Mouse (Mus musculus): ENCODE results near the gene Hbb-bt. TPM values are rescaled to one million over a fixed set of nuclear protein-coding genes. Genes with fewer than 3 reads are reported as not detected.
"Not testable (repeated sequence)": the region's sequence is repeated elsewhere in the genome, so short reads cannot be mapped to it uniquely, and the experiment has no call there.

Hbb-bt gene
- polyA plus RNA-seq, 1 experiment from 2014 or later = 137 TPM

- H3K4me2 ChIP-seq (replicated peaks; ENCODE audit: low read depth) = no peak overlapping the region
- no peak overlapping the region for H3K9ac ChIP-seq (ENCODE audit: low read length)
- H3K4me1 ChIP-seq (replicated peaks; ENCODE audit: control insufficient read depth, insufficient read depth) = no peaks in the 10 kb centered on the region
- ATAC-seq (ENCODE audit: low FRiP score, low TSS enrichment) (no peak), DNase-seq (ENCODE audit: low spot score) (no peak)
- no peak overlapping the region for H3K4me3 ChIP-seq (ENCODE audit: low read depth, low read length)
- WGBS = 89% methylated on average over 3 of the region's 3 CpGs
- no peak overlapping the region for H3K27ac ChIP-seq (replicated peaks)
- no peak for TF ChIP-seq EP300 (optimal IDR thresholded peaks at IDR 0.05)
- no peaks in the 10 kb centered on the region for H3K9me3 ChIP-seq (ENCODE audit: control insufficient read depth, low read length)
- no peaks in the 10 kb centered on the region for H3K27me3 ChIP-seq (ENCODE audit: control insufficient read depth, insufficient read depth, low read length)
- no peaks in the 10 kb centered on the region for H3K36me3 ChIP-seq (ENCODE audit: control insufficient read depth, insufficient read depth, low read length)
Observed at GRCm38 (mm10) chr7:103825536-103826254, 11.9 kb upstream of the Hbb-bt start.

DNA sequence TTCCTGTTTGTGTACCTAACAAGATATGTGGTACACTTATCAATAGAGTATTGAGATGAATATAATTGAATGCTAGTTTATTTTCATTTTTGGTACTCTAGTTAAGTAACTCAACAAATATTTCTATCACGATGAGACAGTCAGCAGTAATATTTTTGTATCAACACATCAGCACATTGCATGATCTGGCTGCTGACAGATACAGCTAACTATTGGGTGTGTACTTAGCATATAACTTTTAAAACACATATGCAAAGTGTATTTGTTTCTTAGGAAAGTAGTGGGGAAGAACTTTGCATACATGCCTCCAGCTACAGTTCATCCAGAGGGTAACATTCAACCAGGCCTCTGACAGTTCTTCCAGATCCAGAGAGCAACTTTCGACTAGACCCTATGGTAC lies 10.8 kb upstream of the Hbb-bt start:
- DNase-seq (ENCODE audit: low spot score) (no peak), ATAC-seq (ENCODE audit: low FRiP score, low TSS enrichment) (no peak)
- Histone ChIP-seq H3K27me3 (ENCODE audit: control insufficient read depth, insufficient read depth, low read length) (no peaks in the 10 kb centered on the region), H3K4me2 (replicated peaks; ENCODE audit: low read depth) (no peak overlapping the region), H3K4me1 (replicated peaks; ENCODE audit: control insufficient read depth, insufficient read depth) (no peaks in the 10 kb centered on the region), H3K4me3 (ENCODE audit: low read depth, low read length) (no peak overlapping the region), H3K27ac (replicated peaks) (no peak overlapping the region), H3K36me3 (ENCODE audit: control insufficient read depth, insufficient read depth, low read length) (no peaks in the 10 kb centered on the region), H3K9me3 (ENCODE audit: control insufficient read depth, low read length) (no peaks in the 10 kb centered on the region), H3K9ac (ENCODE audit: low read length) (no peak overlapping the region)
- WGBS = 76% methylated on average over 2 of the region's 2 CpGs
- TF ChIP-seq EP300 (optimal IDR thresholded peaks at IDR 0.05) = no peak
- no peak for TF ChIP-seq CTCF (IDR thresholded peaks at IDR 0.05; ENCODE audit: low read depth)

DNA sequence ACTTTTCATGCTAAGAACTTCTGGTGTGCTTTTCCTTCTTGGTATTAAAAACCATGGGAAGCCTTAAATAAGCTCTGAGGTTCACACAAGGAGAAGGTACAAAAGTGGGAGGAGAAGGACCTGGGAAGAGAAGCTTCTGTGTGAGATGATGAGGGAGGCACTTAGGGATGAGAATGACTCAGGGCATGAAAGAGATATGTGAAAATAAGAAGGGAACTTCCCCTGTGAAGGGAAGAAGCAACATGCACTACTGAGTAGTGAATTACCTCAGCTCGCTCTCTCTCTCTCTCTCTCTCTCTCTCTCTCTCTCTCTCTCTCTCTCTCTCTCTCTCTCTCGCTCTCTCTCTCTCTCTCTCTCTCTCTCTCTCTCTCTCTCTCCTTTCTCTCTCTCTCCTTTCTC lies 1.3 kb upstream of the Hbb-bt start:
- not testable (repeated sequence) for H3K27ac ChIP-seq (replicated peaks); H3K9me3 ChIP-seq (ENCODE audit: control insufficient read depth, low read length); H3K36me3 ChIP-seq (ENCODE audit: control insufficient read depth, insufficient read depth, low read length); H3K4me2 ChIP-seq (replicated peaks; ENCODE audit: low read depth); H3K27me3 ChIP-seq (ENCODE audit: control insufficient read depth, insufficient read depth, low read length); H3K4me3 ChIP-seq (ENCODE audit: low read depth, low read length); DNase-seq (ENCODE audit: low spot score); H3K9ac ChIP-seq (ENCODE audit: low read length); ATAC-seq (ENCODE audit: low FRiP score, low TSS enrichment); H3K4me1 ChIP-seq (replicated peaks; ENCODE audit: control insufficient read depth, insufficient read depth)
- WGBS = 71% methylated on average over 1 of the region's 2 CpGs

- H3K4me2 ChIP-seq (replicated peaks; ENCODE audit: low read depth); H3K27me3 ChIP-seq (ENCODE audit: control insufficient read depth, insufficient read depth, low read length); H3K36me3 ChIP-seq (ENCODE audit: control insufficient read depth, insufficient read depth, low read length); H3K9ac ChIP-seq (ENCODE audit: low read length); H3K4me1 ChIP-seq (replicated peaks; ENCODE audit: control insufficient read depth, insufficient read depth); H3K4me3 ChIP-seq (ENCODE audit: low read depth, low read length); DNase-seq (ENCODE audit: low spot score); ATAC-seq (ENCODE audit: low FRiP score, low TSS enrichment); H3K27ac ChIP-seq (replicated peaks); H3K9me3 ChIP-seq (ENCODE audit: control insufficient read depth, low read length): not testable (repeated sequence)
- no CpG with 5 or more reads among the region's 3 CpGs for WGBS
Observed at GRCm38 (mm10) chr7:103813152-103813551, 644 bp downstream of the Hbb-bt start.

DNA sequence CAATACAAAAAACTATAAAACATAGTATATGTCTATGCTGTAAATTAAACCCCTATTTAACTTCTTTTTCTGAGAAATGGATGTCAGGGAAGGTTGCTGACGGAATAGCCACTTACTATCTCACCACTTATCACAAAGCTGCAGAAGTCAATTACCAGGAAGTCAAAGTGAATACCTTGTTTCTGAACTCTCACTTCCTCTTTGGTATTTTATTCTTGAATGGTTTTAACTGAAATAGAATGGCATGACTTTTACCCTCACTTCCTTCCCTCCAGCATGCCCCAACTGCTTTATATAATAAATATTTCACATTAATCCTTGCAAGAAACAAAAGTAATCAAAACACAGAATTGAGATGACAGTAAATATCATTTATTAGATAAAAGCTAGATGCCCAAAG lies 1.6 kb downstream of the Hbb-bt start:
- no peaks in the 10 kb centered on the region for H3K4me1 ChIP-seq (replicated peaks; ENCODE audit: control insufficient read depth, insufficient read depth)
- TF ChIP-seq EP300 (optimal IDR thresholded peaks at IDR 0.05) = no peak
- no peak for TF ChIP-seq CTCF (IDR thresholded peaks at IDR 0.05; ENCODE audit: low read depth)
- 58% methylated on average over 1 of the region's 1 CpGs for WGBS
- H3K9me3 ChIP-seq (ENCODE audit: control insufficient read depth, low read length) = no peaks in the 10 kb centered on the region
- DNase-seq (ENCODE audit: low spot score) (no peak), ATAC-seq (ENCODE audit: low FRiP score, low TSS enrichment) (no peak)
- no peak overlapping the region for H3K4me2 ChIP-seq (replicated peaks; ENCODE audit: low read depth)
- no peaks in the 10 kb centered on the region for H3K27me3 ChIP-seq (ENCODE audit: control insufficient read depth, insufficient read depth, low read length)
- no peak overlapping the region for H3K4me3 ChIP-seq (ENCODE audit: low read depth, low read length)
- H3K9ac ChIP-seq (ENCODE audit: low read length) = no peak overlapping the region
- no peaks in the 10 kb centered on the region for H3K36me3 ChIP-seq (ENCODE audit: control insufficient read depth, insufficient read depth, low read length)
- H3K27ac ChIP-seq (replicated peaks) = no peak overlapping the region

DNA sequence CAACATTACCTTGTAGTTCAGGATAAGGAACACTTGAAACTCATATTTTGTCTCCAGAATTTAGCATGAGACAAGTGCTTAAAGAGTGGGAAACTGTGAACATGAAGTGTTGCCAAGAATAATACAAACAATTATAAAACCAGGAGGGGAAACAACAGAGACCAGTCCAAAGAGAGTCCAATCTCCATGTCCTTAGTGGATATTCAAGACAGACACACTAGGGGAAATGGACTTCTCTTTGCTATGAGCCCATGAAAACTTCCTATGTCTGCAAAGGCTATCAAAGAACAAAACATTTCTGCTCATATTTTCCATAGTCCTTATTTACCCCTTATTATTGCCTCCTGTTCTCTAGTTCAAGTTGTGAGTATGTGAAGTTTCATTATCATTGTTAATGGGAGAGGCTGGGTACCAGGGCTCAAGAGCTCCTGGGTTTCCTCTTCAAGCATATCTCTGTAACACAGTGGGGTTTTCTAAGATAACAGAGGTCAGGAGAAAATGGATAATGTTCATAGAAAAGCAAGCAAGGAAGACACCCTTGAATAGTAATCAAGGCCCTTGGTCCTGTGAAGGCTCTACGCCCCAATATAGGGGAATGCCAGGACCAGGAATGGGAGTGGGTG lies 2.5 kb downstream of the Hbb-bt start:
- no peaks in the 10 kb centered on the region for H3K27me3 ChIP-seq (ENCODE audit: control insufficient read depth, insufficient read depth, low read length)
- no peak overlapping the region for H3K27ac ChIP-seq (replicated peaks)
- ATAC-seq (ENCODE audit: low FRiP score, low TSS enrichment) (no peak), DNase-seq (ENCODE audit: low spot score) (no peak)
- TF ChIP-seq EP300 (optimal IDR thresholded peaks at IDR 0.05) (no peak), CTCF (IDR thresholded peaks at IDR 0.05; ENCODE audit: low read depth) (no peak)
- H3K4me1 ChIP-seq (replicated peaks; ENCODE audit: control insufficient read depth, insufficient read depth) = no peaks in the 10 kb centered on the region
- 95% methylated on average over 1 of the region's 1 CpGs for WGBS
- no peak overlapping the region for H3K9ac ChIP-seq (ENCODE audit: low read length)
- H3K9me3 ChIP-seq (ENCODE audit: control insufficient read depth, low read length) = no peaks in the 10 kb centered on the region
- H3K4me3 ChIP-seq (ENCODE audit: low read depth, low read length) = no peak overlapping the region
- H3K4me2 ChIP-seq (replicated peaks; ENCODE audit: low read depth) = no peak overlapping the region
- H3K36me3 ChIP-seq (ENCODE audit: control insufficient read depth, insufficient read depth, low read length) = no peaks in the 10 kb centered on the region
